Mouse (Mus musculus): ENCODE results near the gene Olfr1437. TPM values are rescaled to one million over a fixed set of nuclear protein-coding genes. Genes with fewer than 3 reads are reported as not detected.
"Not testable (repeated sequence)": the region's sequence is repeated elsewhere in the genome, so short reads cannot be mapped to it uniquely, and the experiment has no call there.

Gene Olfr1437
- not detected in 2 replicates for polyA plus RNA-seq (2015; fragmentation: Nextera tagmentation; extraction: Ambion mirVana)

GRCm38 (mm10) chr19:12325001-12325400 lies at the start of gene Olfr1437:
Gene Olfr1437 (minus strand): TSS chr19:12325101.
- Histone ChIP-seq H3K4me1 (ENCODE audit: control insufficient read depth, insufficient read depth, low read length) (no peaks in the 10 kb centered on the region), H3K4me2 (ENCODE audit: low read depth, low read length) (no peak within 1 kb of the TSS), H3K27ac (ENCODE audit: low read length) (no peak within 1 kb of the TSS), H3K36me3 (ENCODE audit: control insufficient read depth, insufficient read depth, low read length) (no peaks in the 10 kb centered on the region), H3K9me3 (replicated peaks; ENCODE audit: control insufficient read depth, low read length) (no peaks in the 10 kb centered on the region), H3K9ac (ENCODE audit: low read length) (no peak within 1 kb of the TSS), H3K27me3 (ENCODE audit: control insufficient read depth, insufficient read depth, low read length) (no peaks in the 10 kb centered on the region), H3K4me3 (replicated peaks; ENCODE audit: low read length) (no peak within 1 kb of the TSS)
- WGBS, result 80% methylated on average over 2 of the region's 2 CpGs
- ATAC-seq (ENCODE audit: insufficient read depth, low FRiP score), result no peak

- no peak overlapping the region for H3K4me3 ChIP-seq (replicated peaks; ENCODE audit: low read length)
- no peaks in the 10 kb centered on the region for H3K27me3 ChIP-seq (ENCODE audit: control insufficient read depth, insufficient read depth, low read length)
- no peak for ATAC-seq (ENCODE audit: insufficient read depth, low FRiP score)
- WGBS, result 40% methylated on average over 2 of the region's 2 CpGs
- H3K36me3 ChIP-seq (ENCODE audit: control insufficient read depth, insufficient read depth, low read length), result no peaks in the 10 kb centered on the region
- H3K4me2 ChIP-seq (ENCODE audit: low read depth, low read length), result no peak overlapping the region
- H3K9me3 ChIP-seq (replicated peaks; ENCODE audit: control insufficient read depth, low read length), result no peaks in the 10 kb centered on the region
- H3K27ac ChIP-seq (ENCODE audit: low read length), result no peak overlapping the region
- H3K9ac ChIP-seq (ENCODE audit: low read length), result no peak overlapping the region
- H3K4me1 ChIP-seq (ENCODE audit: control insufficient read depth, insufficient read depth, low read length), result no peaks in the 10 kb centered on the region
These were observed 49.6 kb upstream of the Olfr1437 start for GRCm38 (mm10) chr19:12374465-12375025.

- WGBS, result 78% methylated on average over 3 of the region's 3 CpGs
- Histone ChIP-seq H3K27ac (ENCODE audit: low read length) (no peak overlapping the region), H3K9ac (ENCODE audit: low read length) (no peak overlapping the region), H3K4me2 (ENCODE audit: low read depth, low read length) (no peak overlapping the region), H3K9me3 (replicated peaks; ENCODE audit: control insufficient read depth, low read length) (no peaks in the 10 kb centered on the region), H3K36me3 (ENCODE audit: control insufficient read depth, insufficient read depth, low read length) (no peaks in the 10 kb centered on the region), H3K4me1 (ENCODE audit: control insufficient read depth, insufficient read depth, low read length) (no peaks in the 10 kb centered on the region), H3K4me3 (replicated peaks; ENCODE audit: low read length) (no peak overlapping the region), H3K27me3 (ENCODE audit: control insufficient read depth, insufficient read depth, low read length) (no peaks in the 10 kb centered on the region)
- ATAC-seq (ENCODE audit: insufficient read depth, low FRiP score), result no peak
These were observed 48.1 kb upstream of the Olfr1437 start for GRCm38 (mm10) chr19:12373004-12373403.

- H3K4me1 ChIP-seq (ENCODE audit: control insufficient read depth, insufficient read depth, low read length), result no peaks in the 10 kb centered on the region
These were observed 10.9 kb upstream of the Olfr1437 start, which contains the start of gene Olfr1438-ps1 for GRCm38 (mm10) chr19:12335810-12336209. Gene Olfr1438-ps1 (minus strand): TSS chr19:12335910.

GRCm38 (mm10) chr19:12299030-12299429 lies 25.9 kb downstream of the Olfr1437 start, which contains the start of gene Olfr1436:
Gene Olfr1436 (minus strand): TSS chr19:12299130.
- not testable (repeated sequence) for ATAC-seq (ENCODE audit: insufficient read depth, low FRiP score); H3K4me2 ChIP-seq (ENCODE audit: low read depth, low read length); H3K4me1 ChIP-seq (ENCODE audit: control insufficient read depth, insufficient read depth, low read length); H3K4me3 ChIP-seq (replicated peaks; ENCODE audit: low read length); H3K36me3 ChIP-seq (ENCODE audit: control insufficient read depth, insufficient read depth, low read length); H3K9ac ChIP-seq (ENCODE audit: low read length); H3K27ac ChIP-seq (ENCODE audit: low read length); H3K9me3 ChIP-seq (replicated peaks; ENCODE audit: control insufficient read depth, low read length); H3K27me3 ChIP-seq (ENCODE audit: control insufficient read depth, insufficient read depth, low read length)
- 83% methylated on average over 1 of the region's 1 CpGs for WGBS

More at GRCm38 (mm10) chr19:12335810-12336209, 10.9 kb upstream of the Olfr1437 start, which contains the start of gene Olfr1438-ps1:
- WGBS, result 82% methylated on average over 3 of the region's 3 CpGs
- no peaks in the 10 kb centered on the region for H3K27me3 ChIP-seq (ENCODE audit: control insufficient read depth, insufficient read depth, low read length)
- H3K36me3 ChIP-seq (ENCODE audit: control insufficient read depth, insufficient read depth, low read length), result no peaks in the 10 kb centered on the region
- no peak within 1 kb of the TSS for H3K27ac ChIP-seq (ENCODE audit: low read length)
- no peak within 1 kb of the TSS for H3K4me3 ChIP-seq (replicated peaks; ENCODE audit: low read length)
- no peaks in the 10 kb centered on the region for H3K9me3 ChIP-seq (replicated peaks; ENCODE audit: control insufficient read depth, low read length)
- ATAC-seq (ENCODE audit: insufficient read depth, low FRiP score), result no peak
- no peak within 1 kb of the TSS for H3K9ac ChIP-seq (ENCODE audit: low read length)
- H3K4me2 ChIP-seq (ENCODE audit: low read depth, low read length), result no peak within 1 kb of the TSS

GRCm38 (mm10) chr19:12292979-12293378 lies 31.9 kb downstream of the Olfr1437 start:
- H3K9ac ChIP-seq (ENCODE audit: low read length), result no peak overlapping the region
- no peak overlapping the region for H3K4me3 ChIP-seq (replicated peaks; ENCODE audit: low read length)
- no peak overlapping the region for H3K27ac ChIP-seq (ENCODE audit: low read length)
- no peaks in the 10 kb centered on the region for H3K9me3 ChIP-seq (replicated peaks; ENCODE audit: control insufficient read depth, low read length)
- no peaks in the 10 kb centered on the region for H3K36me3 ChIP-seq (ENCODE audit: control insufficient read depth, insufficient read depth, low read length)
- H3K27me3 ChIP-seq (ENCODE audit: control insufficient read depth, insufficient read depth, low read length), result no peaks in the 10 kb centered on the region
- H3K4me1 ChIP-seq (ENCODE audit: control insufficient read depth, insufficient read depth, low read length), result no peaks in the 10 kb centered on the region
- ATAC-seq (ENCODE audit: insufficient read depth, low FRiP score), result no peak
- H3K4me2 ChIP-seq (ENCODE audit: low read depth, low read length), result no peak overlapping the region

- Histone ChIP-seq H3K4me2 (ENCODE audit: low read depth, low read length) (no peak within 1 kb of the TSS), H3K4me3 (replicated peaks; ENCODE audit: low read length) (no peak within 1 kb of the TSS), H3K9ac (ENCODE audit: low read length) (no peak within 1 kb of the TSS), H3K9me3 (replicated peaks; ENCODE audit: control insufficient read depth, low read length) (no peaks in the 10 kb centered on the region), H3K4me1 (ENCODE audit: control insufficient read depth, insufficient read depth, low read length) (no peaks in the 10 kb centered on the region), H3K27ac (ENCODE audit: low read length) (no peak within 1 kb of the TSS), H3K36me3 (ENCODE audit: control insufficient read depth, insufficient read depth, low read length) (no peaks in the 10 kb centered on the region), H3K27me3 (ENCODE audit: control insufficient read depth, insufficient read depth, low read length) (no peaks in the 10 kb centered on the region)
- WGBS, result 69% methylated on average over 2 of the region's 2 CpGs
- ATAC-seq (ENCODE audit: insufficient read depth, low FRiP score), result no peak
These were observed 45.3 kb downstream of the Olfr1437 start, which contains the start of gene Olfr1434 for GRCm38 (mm10) chr19:12279554-12279953. Gene Olfr1434 (plus strand): TSS chr19:12279854.

Other genes starting within 250 kb of the Olfr1437 start
- not detected in 2 replicates for gene Olfr1425, start 247.4 kb downstream of the Olfr1437 start, polyA plus RNA-seq (2015; fragmentation: Nextera tagmentation; extraction: Ambion mirVana)
- not detected in 2 replicates for gene Olfr1426, start 233.1 kb downstream of the Olfr1437 start, polyA plus RNA-seq (2015; fragmentation: Nextera tagmentation; extraction: Ambion mirVana)
- gene Olfr1427, start 221.8 kb downstream of the Olfr1437 start, polyA plus RNA-seq (2015; fragmentation: Nextera tagmentation; extraction: Ambion mirVana), result not detected in 2 replicates
- not detected in 2 replicates for gene Olfr1428, start 209.2 kb downstream of the Olfr1437 start, polyA plus RNA-seq (2015; fragmentation: Nextera tagmentation; extraction: Ambion mirVana)
- 0.04 TPM in 1 of 2 replicates, not detected in the other for gene Olfr76, start 201.9 kb downstream of the Olfr1437 start, polyA plus RNA-seq (2015; fragmentation: Nextera tagmentation; extraction: Ambion mirVana)
- gene Olfr1555-ps1, start 155.0 kb downstream of the Olfr1437 start, polyA plus RNA-seq (2015; fragmentation: Nextera tagmentation; extraction: Ambion mirVana), result not detected in 2 replicates
- gene Olfr1431, start 124.5 kb downstream of the Olfr1437 start, polyA plus RNA-seq (2015; fragmentation: Nextera tagmentation; extraction: Ambion mirVana), result not detected in 2 replicates
- gene Olfr1432, start 92.5 kb downstream of the Olfr1437 start, polyA plus RNA-seq (2015; fragmentation: Nextera tagmentation; extraction: Ambion mirVana), result not detected in 2 replicates
- not detected in 2 replicates for gene Olfr262, start 83.4 kb downstream of the Olfr1437 start, polyA plus RNA-seq (2015; fragmentation: Nextera tagmentation; extraction: Ambion mirVana)
- gene Olfr235, start 64.1 kb downstream of the Olfr1437 start, polyA plus RNA-seq (2015; fragmentation: Nextera tagmentation; extraction: Ambion mirVana), result not detected in 2 replicates
- gene Olfr1434, start 45.2 kb downstream of the Olfr1437 start, polyA plus RNA-seq (2015; fragmentation: Nextera tagmentation; extraction: Ambion mirVana), result not detected in 2 replicates
- gene Olfr1436, start 26.0 kb downstream of the Olfr1437 start, polyA plus RNA-seq (2015; fragmentation: Nextera tagmentation; extraction: Ambion mirVana), result not detected in 2 replicates
- gene Olfr1438-ps1, start 10.8 kb upstream of the Olfr1437 start, polyA plus RNA-seq (2015; fragmentation: Nextera tagmentation; extraction: Ambion mirVana), result not detected in 2 replicates
- gene Olfr1440, start 62.2 kb upstream of the Olfr1437 start, polyA plus RNA-seq (2015; fragmentation: Nextera tagmentation; extraction: Ambion mirVana), result not detected in 2 replicates
- gene Olfr1441, start 92.3 kb upstream of the Olfr1437 start, polyA plus RNA-seq (2015; fragmentation: Nextera tagmentation; extraction: Ambion mirVana), result not detected in 2 replicates
- gene Pfpl, start 102.8 kb upstream of the Olfr1437 start, polyA plus RNA-seq (2015; fragmentation: Nextera tagmentation; extraction: Ambion mirVana), result not detected in 2 replicates
- 1.3 and 1.8 TPM in 2 replicates for gene Mpeg1, start 135.7 kb upstream of the Olfr1437 start, polyA plus RNA-seq (2015; fragmentation: Nextera tagmentation; extraction: Ambion mirVana)
- 14.7 and 15.7 TPM in 2 replicates for gene Dtx4, start 176.4 kb upstream of the Olfr1437 start, polyA plus RNA-seq (2015; fragmentation: Nextera tagmentation; extraction: Ambion mirVana)
- 21.1 and 23.5 TPM in 2 replicates for gene Fam111a, start 220.6 kb upstream of the Olfr1437 start, polyA plus RNA-seq (2015; fragmentation: Nextera tagmentation; extraction: Ambion mirVana)